Comparison of ENCODE assay signal across 8 mouse cellular contexts in the genomic region with DNA sequence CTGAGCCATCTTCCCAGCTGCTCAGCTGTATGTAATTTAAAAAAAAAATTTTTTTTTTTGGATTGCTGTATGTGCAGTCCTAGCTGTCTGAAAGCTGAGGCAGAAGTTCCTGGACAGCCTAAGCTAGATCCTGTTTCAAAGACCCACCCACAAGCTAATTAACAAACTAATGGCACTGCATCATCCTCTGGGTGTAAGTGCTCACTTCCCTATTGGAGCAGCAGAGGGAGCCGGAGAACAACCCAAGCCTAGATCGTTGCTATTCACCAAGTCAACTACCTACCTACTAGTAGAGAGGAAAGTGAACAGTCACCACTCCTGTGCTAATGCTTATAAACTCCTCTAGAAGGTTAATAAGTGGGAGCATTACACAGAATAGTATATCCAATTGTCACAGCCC. TPM values are rescaled to one million over a fixed set of nuclear protein-coding genes. Genes with fewer than 3 reads are reported as not detected.
DNase-seq lines count a peak whose midpoint lies in the region; ATAC-seq and TF ChIP-seq lines count a peak whose summit lies in the region.

No protein-coding gene starts in this region.

- no peak overlapping the region for H3K4me2 ChIP-seq in intestine, postnatal 0 days (replicated peaks; ENCODE audit: low read depth)
- no peak overlapping the region for H3K4me2 ChIP-seq in limb, embryonic 14.5 days (replicated peaks; ENCODE audit: low read depth, low read length, severe bottlenecking)

- H3K79me2 ChIP-seq in MEL (ENCODE audit: control insufficient read depth, insufficient read depth, low read length, poor library complexity) = 0 out of 2 replicates have a peak, but pooled peaks cover 1% of the 10 kb centered on the region

- TF ChIP-seq EP300 in MEL (IDR thresholded peaks at IDR 0.05; ENCODE audit: low read depth in 1 of 2, low read length in 2 of 2) = no peak

- WGBS in intestine, postnatal 0 days = 37% methylated on average over 2 of the region's 2 CpGs
- 48% methylated on average over 2 of the region's 2 CpGs for whole genome bisulfite sequencing in limb, embryonic 14.5 days

- DNase-seq in MEL (ENCODE audit: low read depth, low spot score) = peak; percentile 70
- peak; percentile 18 for DNase-seq in cerebellum, adult 9-11 months
- DNase-seq in gastrocnemius, adult 8-10 months (ENCODE audit: low spot score in 2 of 2) = peak; percentile 17 to 24
- peak; percentile 40 for DNase-seq in limb, embryonic 14.5 days (ENCODE audit: low spot score)
- DNase-seq in naive thymus-derived CD4-positive, alpha-beta T cell, adult 2 months (ENCODE audit: low read depth) = peak; percentile 69
- no peak for DNase-seq in ovary, postnatal 14 days (ENCODE audit: low spot score)

- TF ChIP-seq CTCF in MEL (IDR thresholded peaks at IDR 0.05 in 2 of 3, conservative IDR thresholded peaks at IDR 0.05 in 1 of 3; ENCODE audit: control insufficient read depth in 1 of 3, insufficient read depth in 1 of 3, low read depth in 2 of 3, low read length in 3 of 3, poor library complexity in 1 of 3, severe bottlenecking in 1 of 3) = peak; percentile 52 to 58 (median 55)
- TF ChIP-seq CTCF in intestine, postnatal 0 days (IDR thresholded peaks at IDR 0.05; ENCODE audit: low read depth) = peak; percentile 91

- TF ChIP-seq POLR2A in MEL (IDR thresholded peaks at IDR 0.05; ENCODE audit: control insufficient read depth in 1 of 2, insufficient read depth in 1 of 2, low read depth in 1 of 2, low read length in 2 of 2, poor library complexity in 1 of 2) = no peak
- TF ChIP-seq POLR2A in limb, embryonic 14.5 days (IDR thresholded peaks at IDR 0.05; ENCODE audit: borderline replicate concordance, extremely low read depth, insufficient read depth, insufficient read length) = no peak

- H3K27me3 ChIP-seq in MEL (ENCODE audit: control insufficient read depth in 1 of 2, insufficient read depth in 2 of 2, low read length in 2 of 2) = no peaks in the 10 kb centered on the region
- H3K27me3 ChIP-seq in intestine, postnatal 0 days (replicated peaks; ENCODE audit: control insufficient read depth, insufficient read depth, low read length) = no peaks in the 10 kb centered on the region
- no peaks in the 10 kb centered on the region for H3K27me3 ChIP-seq in limb, embryonic 14.5 days (ENCODE audit: control insufficient read depth, insufficient read depth, low read length)

- H3K9ac ChIP-seq in MEL (ENCODE audit: control insufficient read depth, low read depth, low read length, poor library complexity, severe bottlenecking) = no peak overlapping the region
- no peak overlapping the region for H3K9ac ChIP-seq in intestine, postnatal 0 days (ENCODE audit: low read depth, low read length)
- no peak overlapping the region for H3K9ac ChIP-seq in limb, embryonic 14.5 days (ENCODE audit: low read depth, low read length, severe bottlenecking)

- H3K4me3 ChIP-seq in MEL (ENCODE audit: control insufficient read depth in 1 of 2, insufficient read depth in 1 of 2, low read depth in 2 of 2, low read length in 2 of 2) = no peak overlapping the region
- no peak overlapping the region for H3K4me3 ChIP-seq in intestine, postnatal 0 days (ENCODE audit: low read depth, low read length)
- H3K4me3 ChIP-seq in limb, embryonic 14.5 days (replicated peaks; ENCODE audit: low read length) = no peak overlapping the region

- peak; percentile 51 for TF ChIP-seq RAD21 in MEL (IDR thresholded peaks at IDR 0.05; ENCODE audit: low read depth, low read length)

- peak; percentile 87 for ATAC-seq in CD4-positive, CD25-positive, alpha-beta regulatory T cell, adult 4 months
- ATAC-seq in intestine, postnatal 0 days = peak; percentile 74
- ATAC-seq in limb, embryonic 14.5 days (ENCODE audit: low FRiP score, low read depth) = 0 out of 2 replicates have a peak, but pooled peaks have one; percentile 24

- peaks cover 14 to 19% of the 10 kb centered on the region in 2 experiments for H3K4me1 ChIP-seq in MEL (ENCODE audit: control insufficient read depth in 1 of 2, insufficient read depth in 2 of 2, low read length in 2 of 2)
- H3K4me1 ChIP-seq in intestine, postnatal 0 days (replicated peaks; ENCODE audit: control insufficient read depth, insufficient read depth, low read length) = no peaks in the 10 kb centered on the region
- no peaks in the 10 kb centered on the region for H3K4me1 ChIP-seq in limb, embryonic 14.5 days (ENCODE audit: control insufficient read depth, insufficient read depth, low read length)

- H3K9me3 ChIP-seq in MEL (replicated peaks; ENCODE audit: insufficient read depth, low read length) = no peaks in the 10 kb centered on the region
- no peaks in the 10 kb centered on the region for H3K9me3 ChIP-seq in intestine, postnatal 0 days (ENCODE audit: control insufficient read depth)
- H3K9me3 ChIP-seq in limb, embryonic 14.5 days (ENCODE audit: control insufficient read depth, low read length) = no peaks in the 10 kb centered on the region

- peaks cover 27 to 36% of the 10 kb centered on the region in 2 experiments for H3K36me3 ChIP-seq in MEL (ENCODE audit: control insufficient read depth in 1 of 2, insufficient read depth in 2 of 2, low read length in 2 of 2)
- peaks cover 82% of the 10 kb centered on the region for H3K36me3 ChIP-seq in intestine, postnatal 0 days (ENCODE audit: control insufficient read depth, insufficient read depth)
- H3K36me3 ChIP-seq in limb, embryonic 14.5 days (ENCODE audit: control insufficient read depth, insufficient read depth, low read length) = peaks cover 93% of the 10 kb centered on the region

- H3K27ac ChIP-seq in MEL (ENCODE audit: control insufficient read depth, low read depth, low read length) = no peak overlapping the region
- no peak overlapping the region for H3K27ac ChIP-seq in intestine, postnatal 0 days (ENCODE audit: low read depth, low read length)
- no peak overlapping the region for H3K27ac ChIP-seq in limb, embryonic 14.5 days (replicated peaks; ENCODE audit: low read depth, low read length)

TF ChIP-seq in MEL, 35 proteins besides CTCF, POLR2A, EP300 and RAD21:
- TF ChIP-seq ZC3H11A (IDR thresholded peaks at IDR 0.05; ENCODE audit: low read depth, low read length) = 0 out of 2 replicates have a peak, but pooled peaks have one; percentile 3
- TF ChIP-seq USF1 (IDR thresholded peaks at IDR 0.05; ENCODE audit: low read depth, low read length) = no peak
- TF ChIP-seq CHD2 (IDR thresholded peaks at IDR 0.05; ENCODE audit: low read length) = no peak
- no peak for TF ChIP-seq KAT2A (conservative IDR thresholded peaks at IDR 0.05; ENCODE audit: low read depth, low read length)
- no peak for TF ChIP-seq ELF1 (IDR thresholded peaks at IDR 0.05; ENCODE audit: low read depth, low read length)
- no peak for TF ChIP-seq MXI1 (IDR thresholded peaks at IDR 0.05; ENCODE audit: low read depth, low read length)
- no peak for TF ChIP-seq GABPA (IDR thresholded peaks at IDR 0.05; ENCODE audit: low read depth, low read length)
- no peak for TF ChIP-seq BHLHE40 (IDR thresholded peaks at IDR 0.05; ENCODE audit: borderline replicate concordance, low read depth, low read length)
- no peak for TF ChIP-seq SIN3A (IDR thresholded peaks at IDR 0.05; ENCODE audit: low read length)
- peak; percentile 46; the same call in 1 of the 2 replicates for TF ChIP-seq SMC3 (IDR thresholded peaks at IDR 0.05; ENCODE audit: low read depth, low read length)
- TF ChIP-seq E2F4 (IDR thresholded peaks at IDR 0.05; ENCODE audit: borderline replicate concordance, low read depth, low read length) = no peak
- TF ChIP-seq HCFC1 (IDR thresholded peaks at IDR 0.05; ENCODE audit: low read depth, low read length) = no peak
TF ChIP-seq in MEL: peak in this region for 2.

RNA-seq across cellular contexts. Expression of a gene that starts 52.6 kb away (rescaled TPM):
- polyA plus RNA-seq in CD4-positive, CD25-positive, alpha-beta regulatory T cell, adult 4 months (2017; shearing (Covaris generic)) = 10 to 100 TPM; 40.5 to 46.8 TPM
- total RNA-seq in MEL (2012; rRNA removed) = 2.2 and 2.4 TPM in 2 replicates
- 1 to 10 TPM in 1 of 2 experiments, not detected in 1; 5.8 TPM for polyA plus RNA-seq in MEL (2012; ENCODE audit: insufficient read depth in 1 of 2, insufficient read length in 2 of 2, low read depth in 1 of 2, low replicate concordance in 2 of 2, missing spikeins in 1 of 2)
- 10 to 100 TPM; 14.8 to 21.3 (median 19.2) TPM for total RNA-seq in gastrocnemius, adult 8-10 months (2022)
- polyA plus RNA-seq in intestine, postnatal 0 days (2015; fragmentation: Nextera tagmentation; extraction: Ambion mirVana) = 24.7 and 30.3 TPM in 2 replicates
- 39.2 and 41.6 TPM in 2 replicates for polyA plus RNA-seq in limb, embryonic 14.5 days (2012; rRNA removed)
- polyA plus RNA-seq in limb, embryonic 14.5 days (2014; fragmentation: Nextera tagmentation; extraction: Ambion mirVana) = 25.3 and 30.4 TPM in 2 replicates

RNA-seq across cellular contexts. Expression of a gene that starts 58.4 kb away (rescaled TPM):
- 10 to 100 TPM; 23.1 to 39.0 TPM for polyA plus RNA-seq in CD4-positive, CD25-positive, alpha-beta regulatory T cell, adult 4 months (2017; shearing (Covaris generic))
- 123 and 131 TPM in 2 replicates for total RNA-seq in MEL (2012; rRNA removed)
- polyA plus RNA-seq in MEL (2012; ENCODE audit: insufficient read depth in 1 of 2, insufficient read length in 2 of 2, low read depth in 1 of 2, low replicate concordance in 2 of 2, missing spikeins in 1 of 2) = 10 to 100 TPM; 48.0 to 89.6 TPM
- total RNA-seq in gastrocnemius, adult 8-10 months (2022) = 10 to 100 TPM; 30.7 to 34.4 (median 31.1) TPM
- polyA plus RNA-seq in intestine, postnatal 0 days (2015; fragmentation: Nextera tagmentation; extraction: Ambion mirVana) = 24.3 and 24.5 TPM in 2 replicates
- 43.2 and 49.8 TPM in 2 replicates for polyA plus RNA-seq in limb, embryonic 14.5 days (2012; rRNA removed)
- polyA plus RNA-seq in limb, embryonic 14.5 days (2014; fragmentation: Nextera tagmentation; extraction: Ambion mirVana) = 36.5 and 38.7 TPM in 2 replicates

Comparison
In these comparisons a context has a peak if more than half of its experiments do, and no peak if none do; other contexts are left out.
1. ATAC-seq: peak in every context shown above with its lines; median percentile 87 in CD4-positive, CD25-positive, alpha-beta regulatory T cell, adult 4 months; 74 in intestine, postnatal 0 days; 24 in limb, embryonic 14.5 days.